Mouse (Mus musculus): ENCODE measurements around the gene Chrnd.

- TF ChIP-seq CTCF (IDR thresholded peaks at IDR 0.05; ENCODE audit: low read depth) (peak; percentile 57), EP300 (optimal IDR thresholded peaks at IDR 0.05) (no peak)
These were observed 15.9 kb downstream of the Chrnd start for GRCm38 (mm10) chr1:87206339-87206738.
